Mouse (Mus musculus) embryo, embryonic 11 days (tissue): ENCODE measurements around the gene Psat1.

ENCODE experiments used
- DNase-seq: peaks from one replicate; pipeline ENCODE4 v3.0.0-alpha.2; 2015

Psat1 gene

DNA sequence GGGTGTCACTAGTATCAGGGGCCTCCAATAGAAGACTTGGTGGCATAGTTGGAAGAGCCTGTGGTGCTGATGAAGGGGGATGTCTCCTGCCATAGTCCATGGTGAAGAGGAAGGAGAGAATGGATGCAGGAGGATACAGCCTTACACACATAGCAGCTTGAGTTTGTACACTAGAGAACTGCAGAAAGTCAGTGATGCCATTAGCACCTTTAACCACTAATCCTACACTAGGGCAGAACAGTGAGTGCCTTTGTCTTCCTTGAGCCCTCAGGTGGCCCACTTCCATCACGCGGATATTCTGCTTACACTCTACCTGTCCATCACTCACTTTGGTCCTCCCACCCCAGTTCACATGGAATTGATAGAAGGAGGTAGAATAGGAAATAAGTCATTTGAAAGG, 83.0 kb downstream of the Psat1 start:
- no peak for DNase-seq

DNA sequence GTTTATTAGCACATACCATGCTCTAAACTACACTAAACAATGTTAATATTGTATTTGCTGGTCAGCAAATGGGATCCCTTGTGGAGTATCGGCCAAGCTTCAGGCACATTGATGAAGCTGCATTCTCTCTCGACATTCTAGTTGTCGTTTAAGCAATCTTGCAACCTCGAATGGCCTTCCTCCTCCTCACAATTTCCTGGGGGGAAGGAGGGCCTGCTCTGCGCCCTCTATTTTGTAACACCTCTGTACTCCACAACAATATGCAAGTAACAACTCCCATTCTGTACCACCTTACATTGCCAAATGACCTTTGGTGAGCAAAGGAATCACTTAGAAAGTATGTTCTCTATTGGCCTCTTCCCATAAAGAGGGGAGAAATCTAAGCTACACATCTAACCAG, 91.8 kb downstream of the Psat1 start:
- DNase-seq: no peak
